Mouse (Mus musculus): ENCODE measurements around the gene Fra10ac1. TPM values are rescaled to one million over a fixed set of nuclear protein-coding genes. Genes with fewer than 3 reads are reported as not detected.

The Fra10ac1 gene
- total RNA-seq (2021) = 19.0 and 22.8 TPM in 2 replicates
- long read RNA-seq, transcript Fra10ac1-201 (14 exons, 1,402 nt) = major isoform, 16 of 29 reads
- long read RNA-seq, partial matches to known transcripts = 4 of 29 reads
- long read RNA-seq, other reads (novel, unspliced or antisense) = 7 of 29 reads

DNA sequence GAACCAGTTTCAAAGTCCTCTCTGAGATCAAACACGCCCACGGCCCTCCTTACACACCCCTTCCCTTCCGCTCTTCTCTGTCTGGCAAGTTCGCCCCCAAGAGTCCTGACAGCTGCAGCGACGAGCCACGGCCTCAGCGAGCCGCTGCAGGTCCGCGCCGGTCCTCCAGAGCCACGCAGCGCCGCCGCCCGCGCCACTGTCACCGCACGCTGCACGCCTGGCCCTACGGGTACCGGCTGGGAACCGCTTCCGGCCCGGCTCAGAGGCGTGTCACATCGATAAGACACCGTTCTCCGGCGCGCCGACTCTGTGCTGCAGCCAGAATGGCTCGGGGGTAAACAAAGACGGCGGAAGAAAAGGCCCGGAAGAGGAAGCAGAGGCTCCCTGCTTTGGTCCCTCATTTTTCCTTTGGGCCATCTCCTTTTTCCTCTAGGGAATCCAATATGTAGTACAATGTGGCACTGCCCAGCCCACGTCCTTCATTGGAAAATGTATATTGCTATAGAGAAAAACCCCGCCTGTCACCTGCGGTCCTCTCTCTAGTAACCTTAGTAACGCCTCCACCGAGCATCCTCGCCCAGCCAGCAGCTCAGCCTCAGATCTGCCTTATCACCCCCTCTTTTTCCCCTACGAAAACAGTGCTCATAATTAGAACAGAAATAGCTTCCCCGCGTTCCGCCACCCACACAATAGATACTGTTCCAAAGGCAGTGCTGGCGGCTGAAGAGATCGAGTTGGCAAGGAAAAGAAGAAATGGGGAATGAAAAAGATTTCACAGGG lies at the start of gene Fra10ac1:
Gene Fra10ac1, minus strand, starts transcription at position 252 of the 780 bp plus-strand sequence.
- peak; percentile 92 for DNase-seq

DNA sequence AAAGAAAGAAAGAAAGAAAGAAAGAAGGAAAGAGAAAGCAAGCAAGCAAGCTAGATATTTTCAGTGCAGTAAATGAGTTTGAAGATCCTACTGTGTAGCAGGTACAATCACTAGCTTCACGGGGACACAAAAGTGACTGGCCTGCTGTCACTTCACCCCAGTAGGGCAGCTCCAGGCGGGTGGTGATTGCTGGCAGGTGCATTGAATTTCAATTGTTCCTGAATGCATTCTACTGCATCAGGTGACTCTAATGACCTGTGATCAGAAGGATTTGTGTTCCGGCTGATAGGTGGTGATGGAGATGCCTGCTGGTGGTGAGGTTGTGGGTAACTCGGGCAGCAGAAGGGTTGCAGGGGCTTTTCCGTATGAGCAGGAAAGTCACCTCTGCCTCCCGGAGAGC lies 47.1 kb upstream of the Fra10ac1 start:
- no peak for DNase-seq

DNA sequence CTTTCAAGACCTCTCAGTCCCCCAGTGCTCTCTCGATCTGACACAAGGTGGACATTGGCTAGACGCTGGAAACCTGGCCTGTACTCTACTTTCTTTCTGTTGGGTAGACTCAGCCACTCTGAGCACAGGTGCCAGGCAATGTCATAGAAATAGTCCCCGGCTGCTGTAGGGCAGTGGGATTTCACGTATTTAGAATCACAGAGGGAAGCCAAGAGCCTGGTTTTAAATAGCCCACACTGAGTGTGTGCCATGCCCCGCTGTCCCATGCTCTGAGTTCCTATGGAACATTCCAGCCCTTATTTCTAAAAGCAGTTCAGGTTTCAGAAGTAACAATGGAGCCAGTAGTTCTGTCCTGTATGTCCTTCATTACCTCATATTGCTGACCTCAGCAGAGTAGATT lies 43.5 kb upstream of the Fra10ac1 start:
- DNase-seq = no peak

DNA sequence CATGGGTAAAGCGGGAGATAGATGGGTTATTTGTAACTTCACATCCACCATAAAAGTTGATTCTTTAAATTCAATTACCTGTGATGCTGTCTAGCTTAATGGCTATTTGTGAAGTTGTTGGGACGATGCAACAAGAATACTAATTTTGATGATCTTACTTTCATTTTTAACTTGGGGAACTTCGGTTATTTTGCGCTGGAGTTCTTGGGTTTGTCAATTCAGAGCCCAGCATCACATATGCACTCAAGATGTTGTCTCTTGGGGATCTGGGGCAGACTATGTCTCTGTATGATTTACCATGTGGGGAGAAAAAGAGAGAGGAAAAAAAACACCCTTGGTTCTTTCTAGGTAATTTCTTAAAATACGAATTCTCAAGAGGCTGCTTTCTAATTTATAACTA lies 41.8 kb upstream of the Fra10ac1 start:
- DNase-seq = no peak

DNA sequence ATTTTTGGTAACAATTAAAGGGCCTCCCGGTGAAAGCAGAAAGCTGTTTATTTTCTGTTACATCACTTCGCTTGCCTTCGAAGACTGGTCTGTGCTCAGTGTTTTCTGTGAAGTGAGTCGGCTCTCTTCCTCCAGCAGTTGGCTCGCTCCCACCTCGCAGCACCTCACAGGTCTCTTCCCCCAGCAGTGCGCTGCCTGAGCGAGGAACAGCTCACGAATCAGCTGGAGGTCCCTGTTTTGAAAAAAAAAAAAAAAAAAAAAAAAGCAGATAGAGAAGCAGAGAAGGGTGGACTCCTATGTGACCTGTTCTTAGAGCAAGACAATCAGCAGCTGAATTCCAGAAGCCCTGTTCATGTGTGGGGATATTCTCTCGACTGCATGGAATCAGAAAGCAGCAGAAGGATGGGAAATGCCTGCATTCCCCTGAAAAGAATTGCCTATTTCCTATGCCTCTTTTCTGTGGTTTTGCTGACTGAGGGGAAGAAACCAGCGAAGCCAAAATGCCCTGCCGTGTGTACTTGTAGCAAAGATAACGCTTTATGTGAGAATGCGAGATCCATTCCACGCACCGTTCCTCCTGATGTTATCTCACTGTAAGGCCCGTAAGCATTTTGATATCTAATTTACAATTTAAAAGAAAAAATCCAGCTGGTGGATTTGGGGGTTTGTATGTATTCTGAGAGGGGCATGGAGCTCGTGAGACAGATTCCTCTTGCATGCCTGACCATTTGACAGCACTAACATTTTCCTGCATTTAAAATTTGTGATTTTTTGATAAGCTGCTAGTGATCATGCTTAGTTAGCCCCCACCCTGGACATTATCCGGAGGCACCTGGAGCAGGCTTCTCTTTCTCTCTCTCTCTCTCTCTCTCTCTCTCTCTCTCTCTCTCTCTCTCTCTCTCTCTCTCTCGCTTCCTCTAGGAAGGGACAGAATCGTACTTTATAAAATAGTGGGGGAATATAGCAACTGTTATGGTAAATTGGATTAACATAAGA lies 40.8 kb upstream of the Fra10ac1 start, which contains the start of gene Lgi1:
Gene Lgi1, plus strand, starts transcription at position 32 of the 996 bp plus-strand sequence.
- DNase-seq = peak; percentile 6

DNA sequence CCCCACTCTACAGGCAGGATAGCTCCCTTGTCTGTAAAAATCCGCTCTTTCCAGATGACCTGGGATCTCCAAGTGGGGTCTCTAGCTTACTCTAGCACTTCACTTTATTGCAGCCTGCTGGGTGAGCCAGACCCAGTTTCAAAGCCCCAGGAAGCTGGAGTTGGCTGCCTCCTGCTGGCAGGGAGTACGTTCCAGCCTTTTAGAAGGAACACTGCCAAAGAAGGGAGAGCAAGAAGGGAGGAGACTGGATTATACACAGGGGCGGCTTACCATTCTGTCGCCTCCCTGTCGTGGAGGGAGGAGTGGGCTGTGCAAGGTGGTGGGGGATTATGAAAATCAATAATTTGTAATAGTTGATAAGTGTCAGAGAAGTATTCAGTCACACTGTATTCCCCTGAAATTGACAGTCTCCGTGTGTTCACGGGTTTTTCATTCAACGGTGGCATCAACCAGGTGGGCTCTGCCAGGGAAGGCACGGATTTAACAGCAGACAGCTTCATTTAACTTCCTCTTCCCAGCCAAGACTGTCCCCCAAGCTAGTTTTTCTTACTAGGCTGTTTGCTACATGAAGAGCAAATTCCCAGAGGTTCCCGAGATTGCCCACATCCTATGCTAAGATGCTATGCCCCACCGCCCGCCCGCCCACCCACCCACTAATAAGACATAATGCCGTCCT lies 40.0 kb upstream of the Fra10ac1 start:
- DNase-seq = peak; percentile 16

DNA sequence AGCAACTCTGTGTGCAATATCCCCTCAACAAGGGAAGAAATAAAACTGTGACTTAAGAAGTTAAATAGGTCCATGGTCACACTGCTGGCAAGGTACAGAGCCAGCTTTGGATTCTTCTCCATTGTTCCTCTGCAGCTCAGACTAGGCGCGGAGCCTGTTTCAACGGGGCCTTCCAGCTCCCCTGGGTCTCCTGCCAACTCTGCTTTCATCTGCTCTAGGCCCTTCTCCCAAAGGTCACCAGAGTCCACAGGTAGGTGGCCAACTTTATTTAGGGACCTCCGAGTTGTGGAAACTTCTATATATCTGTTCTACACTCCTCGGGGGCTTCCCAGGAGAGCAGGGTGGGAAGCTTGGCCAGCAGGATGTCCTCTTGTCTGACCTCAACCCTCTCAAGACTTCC lies 37.4 kb upstream of the Fra10ac1 start:
- DNase-seq = no peak

DNA sequence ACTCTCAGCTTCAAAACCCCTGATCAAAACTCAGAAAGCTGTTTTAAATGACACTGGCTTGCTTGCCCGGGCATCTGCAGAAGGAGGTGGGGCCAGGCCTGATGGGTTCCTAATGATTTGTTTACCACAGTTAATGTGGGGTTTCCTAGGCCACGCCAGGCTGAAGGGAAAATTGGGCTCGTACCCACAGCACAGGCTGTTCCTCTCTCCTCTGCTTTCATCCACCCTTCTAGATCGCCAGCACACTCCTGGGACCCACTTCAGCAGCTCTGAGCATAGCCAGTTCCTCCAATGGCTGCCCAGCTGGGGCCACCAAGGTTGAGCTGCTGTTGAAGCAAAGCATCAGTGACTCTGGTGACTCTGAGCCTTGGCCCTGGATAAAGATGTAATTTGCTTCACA lies 36.4 kb upstream of the Fra10ac1 start:
- no peak for DNase-seq

DNA sequence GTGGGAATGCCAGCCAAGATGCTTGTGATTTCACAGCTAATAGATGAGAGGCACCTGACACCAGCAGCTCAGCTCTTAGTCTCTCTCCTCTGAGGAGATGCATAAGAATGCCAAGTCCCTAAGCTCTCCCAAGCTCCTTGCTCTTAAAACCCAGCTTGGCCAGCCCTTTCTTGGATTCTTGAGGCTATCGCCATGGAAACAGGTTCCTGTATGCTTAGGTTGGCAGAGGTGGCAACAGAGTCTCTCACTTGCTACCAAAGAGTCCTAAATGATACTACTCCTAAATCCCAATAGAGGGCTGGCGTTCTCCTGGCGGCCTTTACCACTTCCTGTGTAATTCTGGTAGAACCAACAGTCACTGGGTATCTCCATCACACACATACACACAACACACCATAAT lies 35.5 kb upstream of the Fra10ac1 start:
- no peak for DNase-seq

DNA sequence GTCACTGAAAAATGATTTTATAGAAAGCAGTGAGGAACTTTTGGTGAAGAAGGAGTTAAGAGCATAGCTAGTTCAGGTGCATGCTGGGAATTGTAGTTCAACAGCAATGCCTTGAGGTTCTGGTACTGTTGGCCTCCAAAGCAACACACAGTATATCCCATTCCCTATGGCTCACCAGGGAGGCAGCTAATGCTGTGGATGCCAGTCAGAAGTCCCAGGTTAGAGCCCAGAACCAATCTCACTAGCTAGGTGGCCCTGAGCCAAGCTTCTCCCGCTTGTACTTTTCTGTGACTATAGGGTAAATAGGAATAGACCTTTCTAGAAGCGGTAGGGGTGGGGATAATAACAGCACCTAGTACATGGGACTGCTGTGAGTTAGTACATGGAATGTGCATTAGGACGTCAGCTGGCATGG lies 34.7 kb upstream of the Fra10ac1 start:
- DNase-seq = no peak

DNA sequence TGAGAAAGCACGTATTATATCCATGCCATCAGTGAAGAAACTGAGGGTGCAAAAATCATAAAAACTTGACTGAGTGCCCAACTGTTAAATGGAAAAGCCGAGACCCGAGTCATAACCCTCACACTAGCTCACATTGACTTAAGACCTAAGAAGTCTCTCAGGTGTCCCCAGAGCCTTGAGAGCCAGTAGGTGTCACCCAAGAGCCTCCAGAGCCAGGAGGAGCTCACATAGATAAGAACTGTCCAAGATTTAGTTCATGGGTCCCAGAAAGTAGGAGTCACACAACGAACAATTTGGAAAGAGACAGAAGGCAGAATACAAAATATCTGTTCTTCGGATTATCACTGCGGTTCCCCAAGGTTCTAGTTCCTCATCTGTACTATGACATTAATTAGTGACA lies 29.8 kb upstream of the Fra10ac1 start:
- peak; percentile 34 for DNase-seq

DNA sequence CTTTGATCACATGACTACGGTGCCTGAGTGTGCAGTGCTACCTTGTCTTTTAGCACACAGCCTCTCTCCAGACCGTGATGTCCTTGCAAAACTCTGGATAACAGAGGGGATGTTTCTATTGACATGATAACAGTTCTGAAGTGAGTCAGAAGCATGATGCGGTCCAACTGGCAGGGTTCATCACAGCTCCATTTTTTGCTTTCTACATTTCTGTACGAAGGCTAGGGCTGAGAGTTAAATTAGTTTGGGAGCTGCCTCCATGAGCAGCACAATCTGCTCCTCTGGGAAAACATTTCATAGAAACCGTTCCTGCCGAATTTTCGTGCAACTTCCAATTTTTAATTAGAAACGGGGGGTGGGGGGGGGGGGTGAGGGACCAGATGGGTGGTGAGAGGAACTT lies 25.7 kb upstream of the Fra10ac1 start:
- no peak for DNase-seq

DNA sequence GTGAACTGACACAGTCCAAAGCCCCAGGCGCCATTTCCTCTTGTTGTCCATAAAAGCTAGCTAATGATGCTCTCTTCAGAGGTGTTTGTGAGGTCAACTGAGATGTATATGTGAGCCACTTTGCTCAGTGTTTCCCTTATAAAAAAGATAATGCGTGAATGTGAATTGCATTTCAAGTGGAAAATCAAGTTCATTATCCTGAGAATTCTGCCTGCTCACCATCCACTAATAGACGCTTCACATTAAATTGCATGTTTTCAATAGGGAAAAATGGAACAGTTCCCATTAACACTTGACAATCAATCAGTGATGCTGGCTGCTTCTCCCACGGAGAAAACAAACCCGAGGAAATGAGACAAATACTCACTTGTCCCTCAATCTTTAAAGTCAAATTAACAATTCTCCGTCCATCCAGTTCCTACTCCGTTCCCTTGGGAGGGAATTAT lies 22.2 kb upstream of the Fra10ac1 start:
- no peak for DNase-seq

DNA sequence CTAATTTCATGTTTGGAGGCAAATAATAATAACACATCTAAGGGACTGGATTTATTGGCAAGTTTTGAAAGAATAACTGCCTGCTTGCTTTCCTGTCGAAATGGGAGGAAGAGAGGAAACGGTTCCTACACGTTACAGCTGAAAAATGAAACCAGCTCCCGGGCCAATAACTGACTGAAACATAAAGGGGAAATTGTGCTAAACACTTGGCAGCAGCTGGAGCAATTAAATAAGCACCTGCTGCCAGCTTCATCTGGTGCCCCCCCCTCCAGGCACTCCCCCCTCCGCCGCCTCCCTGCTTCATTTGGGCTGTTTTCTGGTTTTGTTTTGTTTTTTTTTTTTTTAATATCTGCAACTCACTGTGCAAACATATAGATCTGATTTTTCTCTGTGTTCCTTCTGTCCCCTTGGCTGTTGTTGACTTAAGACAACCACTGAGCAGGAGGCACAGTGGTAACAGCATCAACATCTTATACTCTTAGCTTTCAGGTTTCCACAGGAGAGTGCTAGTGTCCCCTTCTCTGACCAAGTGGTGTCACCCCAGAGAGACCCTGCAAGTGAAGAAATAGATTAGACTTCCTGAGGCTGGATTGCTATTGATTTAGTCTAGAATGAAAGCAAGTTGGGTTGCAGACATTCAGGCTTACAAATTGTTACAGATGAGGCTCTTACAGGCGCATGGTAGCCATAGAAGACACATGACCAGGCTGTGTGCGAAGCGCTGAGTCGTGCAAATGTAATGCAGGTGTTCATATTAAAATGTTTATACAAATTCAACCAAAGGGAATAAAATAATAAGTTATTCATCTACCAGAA lies 21.6 kb upstream of the Fra10ac1 start:
- no peak for DNase-seq

DNA sequence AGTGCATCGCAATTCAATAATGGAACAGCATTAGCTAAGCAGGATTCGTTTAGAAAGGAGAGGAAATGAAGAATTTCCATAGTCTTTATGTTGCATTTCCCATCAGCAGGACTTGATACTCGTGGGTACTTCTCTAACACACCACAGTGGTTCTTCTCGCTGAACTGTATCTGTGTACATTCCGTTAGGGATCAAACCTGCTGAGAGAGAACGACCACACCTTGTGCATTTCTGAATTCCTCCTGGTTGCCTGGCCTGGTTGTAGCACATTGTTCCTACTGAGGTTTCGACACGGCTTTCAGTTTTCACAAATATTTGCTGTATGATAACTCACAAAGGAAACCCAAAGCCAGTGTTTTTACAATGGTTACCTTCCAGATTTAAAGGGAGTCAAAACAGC lies 20.8 kb upstream of the Fra10ac1 start:
- no peak for DNase-seq

DNA sequence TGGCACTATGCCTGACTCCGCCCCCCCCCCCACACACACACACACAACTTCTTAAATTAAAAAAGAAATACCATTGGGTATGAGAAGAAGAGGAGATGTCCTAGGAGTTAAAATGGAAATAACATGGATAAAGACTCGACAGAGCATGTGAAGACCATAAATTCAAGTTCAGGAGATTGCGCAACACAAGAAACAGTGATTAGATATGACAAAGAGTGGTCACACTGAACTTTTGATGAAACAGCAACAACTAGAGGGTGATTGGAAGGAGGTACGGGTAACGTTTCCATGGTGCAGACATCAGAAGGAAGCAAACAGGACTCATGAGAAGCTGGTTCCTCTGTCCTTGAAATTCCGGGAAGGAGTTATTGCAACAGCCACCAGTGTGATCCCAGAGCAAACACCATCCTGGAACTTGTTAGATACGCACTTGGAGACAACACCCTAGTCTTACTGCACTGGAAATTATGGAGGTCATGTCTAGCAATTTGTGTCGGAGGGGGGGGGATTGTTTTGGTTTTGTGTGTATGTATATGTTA lies 18.4 kb upstream of the Fra10ac1 start:
- DNase-seq = no peak

DNA sequence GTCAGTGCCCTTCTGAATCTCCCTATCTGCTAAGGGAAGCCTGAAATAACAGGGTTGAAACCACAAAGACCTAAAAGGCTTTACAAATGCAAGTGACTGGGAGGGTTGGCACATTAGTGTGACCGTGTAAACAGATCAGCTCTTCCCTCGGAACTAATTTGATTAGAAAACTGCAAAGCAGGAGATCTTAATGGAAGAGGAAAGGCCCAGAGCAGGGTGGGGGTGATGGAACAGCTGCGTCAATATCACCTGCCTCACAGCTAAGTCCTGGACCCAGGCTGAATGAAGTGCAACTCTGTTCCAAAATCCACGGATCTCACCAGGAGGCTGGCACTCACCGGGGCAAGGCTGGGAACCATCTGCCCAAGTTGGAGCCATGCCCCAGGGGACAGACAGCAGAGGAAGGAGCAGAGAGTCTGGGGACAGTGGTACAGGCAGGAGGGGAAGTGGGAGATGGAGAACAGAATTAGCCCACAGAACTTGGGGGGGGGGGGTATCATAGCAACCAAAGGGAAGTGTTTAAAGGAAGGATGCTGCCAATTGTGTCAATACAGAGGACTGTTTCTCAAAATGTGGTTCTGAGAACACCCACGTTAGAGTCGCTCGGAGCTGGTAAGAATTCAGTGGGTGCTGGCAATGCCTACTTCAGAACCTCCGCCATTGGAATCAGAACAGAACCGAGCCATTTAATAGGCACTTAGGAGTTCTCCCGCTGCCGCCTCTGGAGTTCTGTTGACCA lies 14.4 kb upstream of the Fra10ac1 start:
- peak; percentile 15 for DNase-seq

DNA sequence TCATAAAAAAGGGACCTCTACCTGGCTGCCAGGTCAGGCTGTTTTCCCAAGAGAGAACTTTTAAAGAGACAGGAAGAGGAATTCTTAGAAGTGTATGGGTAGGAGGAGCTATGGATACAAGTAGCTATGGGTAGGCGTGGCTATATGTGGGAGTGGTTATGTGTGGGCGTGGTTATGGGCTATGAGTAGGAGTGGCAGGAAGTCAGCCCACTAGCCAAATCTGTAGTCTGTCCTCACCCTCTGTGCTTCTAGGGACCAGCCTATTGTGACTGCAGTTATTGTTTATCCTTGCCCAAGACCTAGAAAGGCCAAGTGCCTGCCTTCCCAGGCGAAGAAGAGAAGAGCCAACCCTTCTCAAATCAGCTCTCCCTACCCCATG lies 13.9 kb upstream of the Fra10ac1 start:
- DNase-seq = no peak

DNA sequence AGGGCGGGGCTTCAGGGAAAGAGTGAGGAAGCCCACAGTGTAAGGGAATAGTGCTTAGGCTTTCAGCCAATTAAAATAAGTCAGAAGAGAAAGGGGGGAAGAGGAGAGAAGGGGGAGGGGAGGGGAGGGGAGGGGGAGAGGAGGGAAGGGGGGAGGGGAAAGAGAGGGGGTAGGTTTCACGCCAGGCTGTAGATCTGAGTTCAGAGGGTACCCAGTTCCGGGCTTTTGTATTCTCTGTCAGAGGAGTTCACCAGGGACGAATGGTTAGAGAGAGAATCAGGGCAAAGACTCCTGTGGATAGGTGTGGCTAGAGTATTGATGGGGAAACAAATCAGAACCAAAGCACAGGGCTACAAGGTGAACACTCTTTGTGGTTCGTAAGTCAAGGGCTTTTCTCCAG lies 12.6 kb upstream of the Fra10ac1 start:
- no peak for DNase-seq

DNA sequence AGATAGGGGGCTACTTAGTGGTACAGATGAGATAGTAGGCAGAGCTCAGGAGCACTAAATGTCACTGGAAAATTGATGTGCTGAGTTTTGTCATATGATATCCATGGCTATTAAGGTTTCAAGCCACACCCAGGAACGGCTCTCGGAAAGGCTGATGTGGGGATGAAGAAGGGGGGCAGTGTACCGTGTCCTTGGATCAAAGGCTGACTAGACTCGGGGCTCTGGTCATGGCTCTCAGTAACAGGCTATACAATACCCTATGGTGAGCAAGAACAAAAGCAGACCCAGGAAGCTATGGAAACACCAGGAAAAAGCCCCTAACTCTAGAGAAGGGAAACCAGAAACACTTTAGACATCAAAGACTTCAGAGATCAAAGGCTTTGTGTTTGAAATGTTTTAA lies 8.6 kb upstream of the Fra10ac1 start:
- no peak for DNase-seq
